8 mouse cellular contexts compared by ENCODE assay signal in the genomic region with DNA sequence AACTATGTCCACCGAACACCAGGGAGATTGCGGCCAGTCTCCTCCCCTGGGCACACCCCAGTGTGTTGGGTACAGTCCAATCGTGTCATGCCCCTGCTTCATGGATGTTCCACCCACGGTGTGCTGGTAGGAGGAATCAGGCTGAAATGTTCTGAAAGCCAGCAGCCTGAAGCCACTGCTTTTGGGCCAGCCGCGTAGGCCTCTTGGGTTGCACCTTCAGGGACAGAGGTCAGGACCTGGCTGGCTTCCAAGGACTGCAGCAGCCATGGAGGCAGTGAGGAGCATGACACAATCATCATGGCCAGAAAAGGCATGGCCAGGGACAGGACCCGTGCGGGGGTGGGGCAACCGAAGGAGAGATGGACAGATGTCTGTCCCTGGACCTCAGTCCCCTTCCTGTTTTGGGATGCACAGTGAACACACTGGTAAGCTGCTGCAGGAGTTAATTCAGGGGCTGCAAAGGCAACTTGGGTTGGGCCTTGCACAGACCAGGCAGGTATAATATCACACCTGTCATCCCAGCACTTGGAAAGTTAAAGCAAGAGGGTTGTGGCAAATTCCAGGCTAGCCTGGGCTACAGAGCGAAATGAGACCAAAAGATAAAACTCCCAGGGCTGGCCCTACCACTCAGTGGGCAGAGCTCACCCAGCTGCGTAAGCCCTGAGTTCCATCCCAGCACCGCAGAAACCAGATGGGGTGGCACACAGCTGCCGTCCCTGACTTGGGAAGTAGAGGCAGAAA. TPM values are rescaled to one million over a fixed set of nuclear protein-coding genes. Genes with fewer than 3 reads are reported as not detected.
DNase-seq lines count a peak whose midpoint lies in the region; ATAC-seq and TF ChIP-seq lines count a peak whose summit lies in the region.

No protein-coding gene starts in this region.

- no peak overlapping the region for H3K9ac ChIP-seq in hindbrain, embryonic 15.5 days
- no peak overlapping the region for H3K9ac ChIP-seq in lung, embryonic 14.5 days

- H3K9me3 ChIP-seq in hindbrain, embryonic 15.5 days = no peaks in the 10 kb centered on the region
- H3K9me3 ChIP-seq in lung, embryonic 14.5 days (ENCODE audit: low read depth, low read length) = no peaks in the 10 kb centered on the region

- peak; percentile 50 for DNase-seq in ovary, adult 18-20 months (ENCODE audit: low spot score)
- no peak for DNase-seq in ovary, postnatal 14 days (ENCODE audit: low spot score)
- peak; percentile 63 for DNase-seq in cerebellum, adult 8-10 months
- no peak for DNase-seq in lung, embryonic 14.5 days
- peak; percentile 82 for DNase-seq in testis, postnatal 10 days (ENCODE audit: low spot score)
- DNase-seq in frontal cortex, postnatal 10 days (ENCODE audit: low spot score in 2 of 2) = no peak
- no peak for DNase-seq in layer of hippocampus, postnatal 25 days (ENCODE audit: extremely low spot score in 1 of 2, low spot score in 1 of 2)

- H3K36me3 ChIP-seq in hindbrain, embryonic 15.5 days = peaks cover 48% of the 10 kb centered on the region
- H3K36me3 ChIP-seq in lung, embryonic 14.5 days (ENCODE audit: insufficient read depth) = peaks cover 59% of the 10 kb centered on the region

- no peaks in the 10 kb centered on the region for H3K27me3 ChIP-seq in hindbrain, embryonic 15.5 days
- no peaks in the 10 kb centered on the region for H3K27me3 ChIP-seq in lung, embryonic 14.5 days (ENCODE audit: insufficient read depth, low read length)

- 92% methylated on average over 13 of the region's 13 CpGs for WGBS in hindbrain, embryonic 15.5 days
- 88% methylated on average over 13 of the region's 13 CpGs for WGBS in lung, embryonic 14.5 days

- 0 out of 2 replicates have a peak overlapping the region, but pooled peaks have one; percentile 93 for H3K27ac ChIP-seq in hindbrain, embryonic 15.5 days (replicated peaks)
- H3K27ac ChIP-seq in lung, embryonic 14.5 days (ENCODE audit: low read depth) = peak overlapping the region; percentile 87; the same call in 1 of the 2 replicates

- H3K4me3 ChIP-seq in hindbrain, embryonic 15.5 days = no peak overlapping the region
- no peak overlapping the region for H3K4me3 ChIP-seq in lung, embryonic 14.5 days (ENCODE audit: low read depth, low read length)

- no peak overlapping the region for H3K4me2 ChIP-seq in hindbrain, embryonic 15.5 days
- H3K4me2 ChIP-seq in lung, embryonic 14.5 days = peak overlapping the region; percentile 76

- H3K4me1 ChIP-seq in hindbrain, embryonic 15.5 days (replicated peaks) = peaks cover 25% of the 10 kb centered on the region
- peaks cover 19% of the 10 kb centered on the region; the same call in 1 of the 2 replicates for H3K4me1 ChIP-seq in lung, embryonic 14.5 days (ENCODE audit: insufficient read depth)

- TF ChIP-seq CTCF in lung, embryonic 14.5 days (IDR thresholded peaks at IDR 0.05; ENCODE audit: low read depth) = no peak

- ATAC-seq in hindbrain, embryonic 15.5 days (ENCODE audit: low FRiP score, low read depth) = no peak
- no peak for ATAC-seq in lung, embryonic 14.5 days (ENCODE audit: insufficient read depth)

RNA-seq across cellular contexts. Expression of a gene that starts 2.1 kb away (rescaled TPM):
- 33.8 and 35.1 TPM in 2 replicates for polyA plus RNA-seq in hindbrain, embryonic 15.5 days (2015; fragmentation: Nextera tagmentation; extraction: Ambion mirVana)
- polyA plus RNA-seq in lung, embryonic 14.5 days (2014; fragmentation: Nextera tagmentation; extraction: Ambion mirVana) = 34.3 and 42.9 TPM in 2 replicates
- 10 to 100 TPM; 28.1 to 30.0 TPM for total RNA-seq in layer of hippocampus, postnatal 25 days (2021)

RNA-seq across cellular contexts. Expression of a gene that starts 9.8 kb away (rescaled TPM):
- 4.7 and 5.2 TPM in 2 replicates for polyA plus RNA-seq in hindbrain, embryonic 15.5 days (2015; fragmentation: Nextera tagmentation; extraction: Ambion mirVana)
- 13.6 and 15.0 TPM in 2 replicates for polyA plus RNA-seq in lung, embryonic 14.5 days (2014; fragmentation: Nextera tagmentation; extraction: Ambion mirVana)
- 1 to 10 TPM; 1.1 to 1.5 TPM for total RNA-seq in layer of hippocampus, postnatal 25 days (2021)

RNA-seq across cellular contexts. Expression of a gene that starts 24.3 kb away (rescaled TPM):
- polyA plus RNA-seq in hindbrain, embryonic 15.5 days (2015; fragmentation: Nextera tagmentation; extraction: Ambion mirVana) = not detected in 2 replicates
- 0.05 and 0.08 TPM in 2 replicates for polyA plus RNA-seq in lung, embryonic 14.5 days (2014; fragmentation: Nextera tagmentation; extraction: Ambion mirVana)
- total RNA-seq in layer of hippocampus, postnatal 25 days (2021) = 1 to 10 TPM; 1.6 to 1.9 TPM

RNA-seq across cellular contexts. Expression of a gene that starts 26.0 kb away (rescaled TPM):
- polyA plus RNA-seq in hindbrain, embryonic 15.5 days (2015; fragmentation: Nextera tagmentation; extraction: Ambion mirVana) = 130 and 151 TPM in 2 replicates
- polyA plus RNA-seq in lung, embryonic 14.5 days (2014; fragmentation: Nextera tagmentation; extraction: Ambion mirVana) = 50.8 and 58.6 TPM in 2 replicates
- 100 to 1,000 TPM; 306 to 318 TPM for total RNA-seq in layer of hippocampus, postnatal 25 days (2021)

RNA-seq across cellular contexts. Expression of a gene that starts 27.4 kb away (rescaled TPM):
- polyA plus RNA-seq in hindbrain, embryonic 15.5 days (2015; fragmentation: Nextera tagmentation; extraction: Ambion mirVana) = 5.9 and 6.2 TPM in 2 replicates
- polyA plus RNA-seq in lung, embryonic 14.5 days (2014; fragmentation: Nextera tagmentation; extraction: Ambion mirVana) = 15.3 and 17.2 TPM in 2 replicates
- total RNA-seq in layer of hippocampus, postnatal 25 days (2021) = 1 to 10 TPM in 1 of 2 experiments, under 1 TPM in 1; 0.86 to 1.2 TPM

Comparison
In these comparisons a context has a peak if more than half of its experiments do, and no peak if none do; other contexts are left out.
1. DNase-seq: peak in ovary, adult 18-20 months (single experiment), cerebellum, adult 8-10 months (single experiment) and testis, postnatal 10 days (single experiment); none in ovary, postnatal 14 days (single experiment), lung, embryonic 14.5 days (single experiment), frontal cortex, postnatal 10 days (0 of 2) and layer of hippocampus, postnatal 25 days (0 of 2).